Mouse (Mus musculus) kidney, adult 2 months (tissue): ENCODE data around the gene Zfp536. TPM values are rescaled to one million over a fixed set of nuclear protein-coding genes. Genes with fewer than 3 reads are reported as not detected.
A peak's percentile ranks its signal among the peaks of the same experiment; 100 is the strongest.
"Not testable (repeated sequence)": the region's sequence is repeated elsewhere in the genome, so short reads cannot be mapped to it uniquely, and the experiment has no call there.

ENCODE experiments used
- DNase-seq: peaks from one replicate; pipeline ENCODE4 v3.0.0; 2021
- H3K27ac ChIP-seq: fragments of 200-500 bp; 2 replicates; pipeline ENCODE4 v1.5.1; 2012; ENCODE audit warnings: low read depth, low read length, control low read depth, inconsistent platforms; ENCODE audit not compliant: insufficient read depth
- H3K27me3 ChIP-seq: fragments of 200-500 bp; replicated peaks from 2 replicates; pipeline ENCODE4 v1.6.1; 2012; ENCODE audit warnings: mild to moderate bottlenecking, moderate library complexity, low read length, inconsistent platforms; ENCODE audit not compliant: control insufficient read depth, insufficient read depth
- H3K36me3 ChIP-seq: fragments of 200-500 bp; 2 replicates; pipeline ENCODE4 v1.6.1; 2012; ENCODE audit warnings: mild to moderate bottlenecking, moderate library complexity, low read length, inconsistent platforms; ENCODE audit not compliant: control insufficient read depth, insufficient read depth
- H3K4me1 ChIP-seq: fragments of 200-500 bp; 2 replicates; pipeline ENCODE4 v1.6.1; 2011; ENCODE audit warnings: low read length; ENCODE audit not compliant: control insufficient read depth, insufficient read depth
- H3K4me3 ChIP-seq: fragments of 200-500 bp; 2 replicates; pipeline ENCODE4 v1.5.1; 2011; ENCODE audit warnings: mild to moderate bottlenecking, low read depth, low read length, control low read depth; ENCODE audit not compliant: insufficient read depth
- CTCF ChIP-seq: fragments of 200-500 bp; conservative IDR thresholded peaks from 2 replicates; pipeline ENCODE4 v1.5.1; 2011; ENCODE audit warnings: low read depth, mild to moderate bottlenecking, control low read depth, low read length, moderate library complexity, mixed read lengths; ENCODE audit not compliant: insufficient read depth, insufficient read length
- POLR2A ChIP-seq: fragments of 200-500 bp; IDR thresholded peaks from one replicate; pipeline ENCODE4 v1.6.1; 2011; ENCODE audit warnings: low read depth, low read length, control low read depth
- WGBS: fragments of 180-500 bp; shearing (Covaris S2); methylation state at CpG from one replicate; pipeline ENCODE4 v1.1.7; 2018; 5-methylcytosine and 5-hydroxymethylcytosine counted together
- polyA plus RNA-seq: library from polyadenylated mRNA; depleted of rRNA; stranded (reverse); fragments of >200 nt; gene quantifications from 2 replicates; pipeline ENCODE4 v1.2.3, GENCODE M21; 2012

Zfp536 gene
- polyA plus RNA-seq, 1 experiment: 0.11 TPM

- H3K27ac ChIP-seq: no peak overlapping the region
- no peaks in the 10 kb centered on the region for H3K4me1 ChIP-seq
- no peaks in the 10 kb centered on the region for H3K27me3 ChIP-seq
- no peak overlapping the region for H3K4me3 ChIP-seq
- no peaks in the 10 kb centered on the region for H3K36me3 ChIP-seq
- WGBS: 89% methylated on average over 2 of the region's 2 CpGs
- TF ChIP-seq POLR2A (no peak), CTCF (no peak)
- no peak for DNase-seq
Measured at GRCm38 (mm10) chr7:37617880-37618279, 155.6 kb downstream of the Zfp536 start.

GRCm38 (mm10) chr7:37615932-37616331, 157.5 kb downstream of the Zfp536 start:
- Histone ChIP-seq H3K27me3 (no peaks in the 10 kb centered on the region), H3K4me1 (no peaks in the 10 kb centered on the region), H3K4me3 (no peak overlapping the region), H3K36me3 (no peaks in the 10 kb centered on the region), H3K27ac (no peak overlapping the region)
- WGBS: 82% methylated on average over 4 of the region's 4 CpGs
- TF ChIP-seq CTCF (no peak), POLR2A (no peak)
- no peak for DNase-seq

- H3K27me3 ChIP-seq: no peaks in the 10 kb centered on the region
- no peak for DNase-seq
- no peaks in the 10 kb centered on the region for H3K4me1 ChIP-seq
- no peak overlapping the region for H3K27ac ChIP-seq
- WGBS: 70% methylated on average over 10 of the region's 10 CpGs
- H3K4me3 ChIP-seq: no peak overlapping the region
- no peaks in the 10 kb centered on the region for H3K36me3 ChIP-seq
- TF ChIP-seq POLR2A (no peak), CTCF (no peak)
Measured at GRCm38 (mm10) chr7:37614381-37614780, 159.1 kb downstream of the Zfp536 start.

- DNase-seq: no peak
- H3K27ac ChIP-seq: no peak overlapping the region
- no peak overlapping the region for H3K4me3 ChIP-seq
- 94% methylated on average over 14 of the region's 14 CpGs for WGBS
- no peaks in the 10 kb centered on the region for H3K4me1 ChIP-seq
- H3K36me3 ChIP-seq: no peaks in the 10 kb centered on the region
- TF ChIP-seq CTCF (no peak), POLR2A (no peak)
- no peaks in the 10 kb centered on the region for H3K27me3 ChIP-seq
Measured at GRCm38 (mm10) chr7:37608556-37608955, 164.9 kb downstream of the Zfp536 start.

GRCm38 (mm10) chr7:37607906-37608305, 165.5 kb downstream of the Zfp536 start:
- TF ChIP-seq POLR2A (no peak), CTCF (no peak)
- no peak for DNase-seq
- Histone ChIP-seq H3K27me3 (no peaks in the 10 kb centered on the region), H3K4me1 (no peaks in the 10 kb centered on the region), H3K27ac (no peak overlapping the region), H3K36me3 (no peaks in the 10 kb centered on the region), H3K4me3 (no peak overlapping the region)
- WGBS: 96% methylated on average over 6 of the region's 6 CpGs

GRCm38 (mm10) chr7:37606472-37606871, 167.0 kb downstream of the Zfp536 start:
- no peak overlapping the region for H3K4me3 ChIP-seq
- no peaks in the 10 kb centered on the region for H3K36me3 ChIP-seq
- no peaks in the 10 kb centered on the region for H3K27me3 ChIP-seq
- DNase-seq: no peak
- 0 out of 2 replicates have a peak, but pooled peaks have one; percentile 5 for TF ChIP-seq CTCF
- TF ChIP-seq POLR2A: no peak
- H3K27ac ChIP-seq: no peak overlapping the region
- 88% methylated on average over 5 of the region's 5 CpGs for WGBS
- no peaks in the 10 kb centered on the region for H3K4me1 ChIP-seq

- not testable (repeated sequence) for DNase-seq, H3K36me3 ChIP-seq, H3K27me3 ChIP-seq, H3K4me1 ChIP-seq, H3K4me3 ChIP-seq, H3K27ac ChIP-seq
Measured at GRCm38 (mm10) chr7:37603525-37603909, 169.9 kb downstream of the Zfp536 start.
